Mouse (Mus musculus): ENCODE data around the gene Col4a2. TPM values are rescaled to one million over a fixed set of nuclear protein-coding genes. Genes with fewer than 3 reads are reported as not detected.

Col4a2 gene
- polyA plus RNA-seq, 1 experiment from 2014 or later: 58.8 TPM

- H3K9ac ChIP-seq: no peak overlapping the region
- no peak overlapping the region for H3K4me2 ChIP-seq
- no peaks in the 10 kb centered on the region for H3K9me3 ChIP-seq
- ATAC-seq (ENCODE audit: insufficient number of reproducible peaks, insufficient read depth, low FRiP score, low TSS enrichment, low read depth): no peak
- peak overlapping the region; percentile 13 for H3K27ac ChIP-seq
- WGBS: 54% methylated on average over 18 of the region's 18 CpGs
- peaks cover 34% of the 10 kb centered on the region for H3K4me1 ChIP-seq
- H3K4me3 ChIP-seq: no peak overlapping the region
- H3K36me3 ChIP-seq: peaks cover 5% of the 10 kb centered on the region; the same call in 1 of the 2 replicates
- H3K27me3 ChIP-seq: no peaks in the 10 kb centered on the region
These were observed 63.3 kb downstream of the Col4a2 start for GRCm38 (mm10) chr8:11375749-11376438.

- Histone ChIP-seq H3K27ac (no peak overlapping the region), H3K4me1 (peaks cover 51% of the 10 kb centered on the region), H3K36me3 (no peaks in the 10 kb centered on the region), H3K4me2 (no peak overlapping the region), H3K9ac (no peak overlapping the region), H3K9me3 (no peaks in the 10 kb centered on the region), H3K4me3 (no peak overlapping the region), H3K27me3 (no peaks in the 10 kb centered on the region)
- 82% methylated on average over 16 of the region's 16 CpGs for WGBS
- ATAC-seq (ENCODE audit: insufficient number of reproducible peaks, insufficient read depth, low FRiP score, low TSS enrichment, low read depth): no peak
These were observed 65.0 kb downstream of the Col4a2 start for GRCm38 (mm10) chr8:11377391-11378210.

DNA sequence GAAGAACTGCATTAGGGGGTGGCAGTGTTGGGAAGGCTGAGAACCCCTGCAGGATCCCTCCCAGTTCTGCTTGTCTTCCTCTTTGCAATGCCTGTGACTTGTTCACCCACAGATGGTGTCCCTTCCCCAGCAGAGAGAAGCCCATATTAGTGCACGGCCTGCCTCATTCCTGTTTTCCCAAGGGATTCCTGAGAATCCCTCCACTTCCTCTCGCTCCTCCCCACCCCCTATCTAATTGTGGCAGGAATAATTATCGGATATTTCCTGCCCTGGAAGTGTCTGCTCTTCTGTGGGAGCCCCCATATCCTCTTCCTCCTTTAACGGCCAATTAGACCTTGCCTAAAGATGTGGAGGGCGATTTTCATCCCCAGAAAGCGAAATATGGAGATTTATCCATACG, 67.0 kb downstream of the Col4a2 start:
- Histone ChIP-seq H3K9me3 (no peaks in the 10 kb centered on the region), H3K4me2 (no peak overlapping the region), H3K36me3 (no peaks in the 10 kb centered on the region), H3K4me1 (peaks cover 52% of the 10 kb centered on the region), H3K9ac (no peak overlapping the region), H3K27me3 (no peaks in the 10 kb centered on the region), H3K4me3 (no peak overlapping the region), H3K27ac (no peak overlapping the region)
- WGBS: 54% methylated on average over 7 of the region's 7 CpGs
- no peak for ATAC-seq (ENCODE audit: insufficient number of reproducible peaks, insufficient read depth, low FRiP score, low TSS enrichment, low read depth)

GRCm38 (mm10) chr8:11381544-11381943, 68.9 kb downstream of the Col4a2 start:
- H3K4me1 ChIP-seq: peaks cover 54% of the 10 kb centered on the region
- no peaks in the 10 kb centered on the region for H3K27me3 ChIP-seq
- WGBS: 87% methylated on average over 7 of the region's 7 CpGs
- no peak for ATAC-seq (ENCODE audit: insufficient number of reproducible peaks, insufficient read depth, low FRiP score, low TSS enrichment, low read depth)
- H3K4me2 ChIP-seq: no peak overlapping the region
- no peak overlapping the region for H3K27ac ChIP-seq
- H3K36me3 ChIP-seq: no peaks in the 10 kb centered on the region
- no peak overlapping the region for H3K9ac ChIP-seq
- H3K9me3 ChIP-seq: no peaks in the 10 kb centered on the region
- H3K4me3 ChIP-seq: no peak overlapping the region

GRCm38 (mm10) chr8:11382059-11382810, 69.6 kb downstream of the Col4a2 start:
- no peak overlapping the region for H3K4me3 ChIP-seq
- 48% methylated on average over 19 of the region's 19 CpGs for WGBS

GRCm38 (mm10) chr8:11382933-11383332, 70.3 kb downstream of the Col4a2 start:
- Histone ChIP-seq H3K4me2 (no peak overlapping the region), H3K4me3 (no peak overlapping the region), H3K9me3 (no peaks in the 10 kb centered on the region), H3K36me3 (no peaks in the 10 kb centered on the region), H3K4me1 (peaks cover 49% of the 10 kb centered on the region), H3K9ac (no peak overlapping the region), H3K27ac (no peak overlapping the region), H3K27me3 (no peaks in the 10 kb centered on the region)
- 62% methylated on average over 3 of the region's 3 CpGs for WGBS
- ATAC-seq (ENCODE audit: insufficient number of reproducible peaks, insufficient read depth, low FRiP score, low TSS enrichment, low read depth): no peak

More at GRCm38 (mm10) chr8:11382059-11382810, 69.6 kb downstream of the Col4a2 start:
- Histone ChIP-seq H3K9me3 (no peaks in the 10 kb centered on the region), H3K4me1 (peaks cover 49% of the 10 kb centered on the region), H3K27ac (no peak overlapping the region), H3K4me2 (no peak overlapping the region), H3K27me3 (no peaks in the 10 kb centered on the region), H3K9ac (no peak overlapping the region), H3K36me3 (no peaks in the 10 kb centered on the region)
- no peak for ATAC-seq (ENCODE audit: insufficient number of reproducible peaks, insufficient read depth, low FRiP score, low TSS enrichment, low read depth)

GRCm38 (mm10) chr8:11383379-11383778, 70.8 kb downstream of the Col4a2 start:
- no peak for ATAC-seq (ENCODE audit: insufficient number of reproducible peaks, insufficient read depth, low FRiP score, low TSS enrichment, low read depth)
- Histone ChIP-seq H3K4me3 (no peak overlapping the region), H3K9ac (no peak overlapping the region), H3K9me3 (no peaks in the 10 kb centered on the region), H3K4me2 (no peak overlapping the region), H3K36me3 (no peaks in the 10 kb centered on the region), H3K27ac (no peak overlapping the region), H3K4me1 (peaks cover 49% of the 10 kb centered on the region), H3K27me3 (no peaks in the 10 kb centered on the region)
- 84% methylated on average over 3 of the region's 3 CpGs for WGBS

DNA sequence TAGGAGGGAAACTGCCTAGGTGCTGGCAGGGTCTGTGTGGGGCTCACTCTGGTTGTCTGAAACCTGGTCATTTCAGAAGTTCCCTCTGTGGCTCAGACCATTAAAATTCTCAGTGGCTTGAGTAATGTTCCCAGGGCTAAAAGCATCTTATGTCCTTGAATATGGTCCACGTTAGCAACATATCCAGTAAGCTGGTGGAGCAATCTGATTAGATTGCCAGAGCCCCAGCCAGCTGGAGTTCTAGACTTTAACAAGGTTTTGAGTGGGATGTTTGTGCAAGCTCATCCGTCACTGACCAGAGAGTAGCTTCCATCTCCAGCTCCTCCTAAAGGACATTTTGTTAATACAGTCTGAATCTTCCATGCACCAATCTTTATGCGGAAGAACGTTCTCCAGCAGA, 72.2 kb downstream of the Col4a2 start:
- peaks cover 36% of the 10 kb centered on the region for H3K4me1 ChIP-seq
- H3K4me2 ChIP-seq: no peak overlapping the region
- H3K27ac ChIP-seq: peak overlapping the region; percentile 44
- H3K4me3 ChIP-seq: no peak overlapping the region
- H3K27me3 ChIP-seq: no peaks in the 10 kb centered on the region
- WGBS: 71% methylated on average over 4 of the region's 4 CpGs
- no peaks in the 10 kb centered on the region for H3K36me3 ChIP-seq
- no peak for ATAC-seq (ENCODE audit: insufficient number of reproducible peaks, insufficient read depth, low FRiP score, low TSS enrichment, low read depth)
- no peaks in the 10 kb centered on the region for H3K9me3 ChIP-seq
- H3K9ac ChIP-seq: no peak overlapping the region

DNA sequence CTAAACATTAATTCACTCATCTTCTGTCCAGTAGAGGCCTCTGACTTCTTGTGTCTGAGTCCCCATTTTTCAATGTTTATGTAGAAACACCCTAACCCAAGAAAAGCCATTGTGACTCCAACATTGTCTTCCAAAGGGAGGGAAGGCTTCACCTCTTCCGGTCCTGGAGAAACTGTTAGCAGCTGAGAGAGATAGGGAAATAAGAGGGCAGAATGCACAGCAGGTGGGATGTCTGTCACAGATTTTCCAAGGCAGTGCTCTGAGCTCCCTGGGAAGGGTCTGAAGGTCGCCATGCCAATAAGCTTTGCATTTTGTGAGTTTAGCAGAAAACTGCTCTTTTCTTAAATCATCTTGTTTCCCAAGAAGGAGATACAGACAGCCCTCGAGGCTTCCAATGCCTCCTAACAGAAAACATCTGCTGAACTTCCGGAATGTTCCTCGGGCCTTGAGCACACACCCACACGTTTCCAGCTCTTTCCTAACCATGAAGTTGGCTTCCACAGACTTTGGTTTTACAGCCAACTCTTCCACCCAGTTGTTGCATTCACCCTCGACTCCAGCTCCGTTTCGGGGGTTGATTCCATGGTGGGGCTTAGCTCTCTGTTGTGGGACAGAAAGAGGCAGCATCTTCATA, 72.8 kb downstream of the Col4a2 start:
- Histone ChIP-seq H3K4me1 (peaks cover 36% of the 10 kb centered on the region), H3K4me2 (no peak overlapping the region), H3K27me3 (no peaks in the 10 kb centered on the region), H3K27ac (peak overlapping the region; percentile 44), H3K9me3 (no peaks in the 10 kb centered on the region), H3K9ac (no peak overlapping the region), H3K4me3 (no peak overlapping the region), H3K36me3 (no peaks in the 10 kb centered on the region)
- WGBS: 36% methylated on average over 9 of the region's 9 CpGs
- ATAC-seq (ENCODE audit: insufficient number of reproducible peaks, insufficient read depth, low FRiP score, low TSS enrichment, low read depth): no peak

DNA sequence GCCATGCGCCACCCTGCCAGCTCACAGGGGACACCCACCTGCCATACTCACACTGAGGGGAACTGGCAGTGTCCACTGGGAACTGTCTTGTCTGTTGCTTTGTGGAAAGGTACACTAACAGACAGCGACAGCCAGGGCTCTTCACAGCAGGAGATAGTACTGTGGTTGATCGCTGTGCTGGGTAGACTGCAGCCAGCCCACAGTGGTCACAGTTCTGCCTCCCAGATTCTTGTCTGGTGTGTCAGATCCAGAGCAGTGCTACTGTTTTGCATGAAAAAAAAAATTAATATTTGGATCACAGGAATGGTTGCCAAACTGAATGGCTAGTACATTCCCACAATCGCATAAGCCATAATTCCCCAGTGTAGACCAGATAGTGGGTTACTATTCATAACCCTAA, 74.7 kb downstream of the Col4a2 start:
- H3K36me3 ChIP-seq: 0 out of 2 replicates have a peak, but pooled peaks cover 4% of the 10 kb centered on the region
- WGBS: 92% methylated on average over 4 of the region's 4 CpGs
- no peaks in the 10 kb centered on the region for H3K27me3 ChIP-seq
- H3K9ac ChIP-seq: no peak overlapping the region
- 0 out of 2 replicates have a peak, but pooled peaks cover 6% of the 10 kb centered on the region for H3K9me3 ChIP-seq
- H3K4me1 ChIP-seq: peaks cover 22% of the 10 kb centered on the region
- no peak overlapping the region for H3K27ac ChIP-seq
- H3K4me2 ChIP-seq: no peak overlapping the region
- no peak overlapping the region for H3K4me3 ChIP-seq
- ATAC-seq (ENCODE audit: insufficient number of reproducible peaks, insufficient read depth, low FRiP score, low TSS enrichment, low read depth): no peak

Measured in embryonic facial prominence, embryonic 13.5 days (tissue).